Mouse (Mus musculus): ENCODE results near the gene Micall1. TPM values are rescaled to one million over a fixed set of nuclear protein-coding genes. Genes with fewer than 3 reads are reported as not detected.

Micall1 gene
- polyA plus RNA-seq, 1 experiment = 20.7 TPM

GRCm38 (mm10) chr15:79068416-79068815 is 40.3 kb upstream of the Micall1 start:
- H3K27ac ChIP-seq (ENCODE audit: control insufficient read depth, insufficient read depth, low read depth, low read length, poor library complexity) = no peak overlapping the region
- TF ChIP-seq CTCF (IDR thresholded peaks at IDR 0.05; ENCODE audit: control insufficient read depth, insufficient read depth, low read length) (no peak), POLR2A (IDR thresholded peaks at IDR 0.05; ENCODE audit: borderline replicate concordance, control insufficient read depth, low read depth, low read length) (no peak)
- no peak overlapping the region for H3K4me3 ChIP-seq (replicated peaks; ENCODE audit: control insufficient read depth, low read depth, low read length)
- H3K4me1 ChIP-seq (ENCODE audit: control insufficient read depth, insufficient read depth, low read length) = peaks cover 2% of the 10 kb centered on the region; the same call in 1 of the 2 replicates
- 80% methylated on average over 3 of the region's 3 CpGs for WGBS

- H3K27ac ChIP-seq (ENCODE audit: control insufficient read depth, insufficient read depth, low read depth, low read length, poor library complexity) = no peak overlapping the region
- no peaks in the 10 kb centered on the region; the same call in 1 of the 2 replicates for H3K4me1 ChIP-seq (ENCODE audit: control insufficient read depth, insufficient read depth, low read length)
- H3K4me3 ChIP-seq (replicated peaks; ENCODE audit: control insufficient read depth, low read depth, low read length) = no peak overlapping the region
- WGBS = 62% methylated on average over 5 of the region's 5 CpGs
- TF ChIP-seq CTCF (IDR thresholded peaks at IDR 0.05; ENCODE audit: control insufficient read depth, insufficient read depth, low read length) (peak; percentile 57), POLR2A (IDR thresholded peaks at IDR 0.05; ENCODE audit: borderline replicate concordance, control insufficient read depth, low read depth, low read length) (no peak)
These were observed 37.3 kb upstream of the Micall1 start for GRCm38 (mm10) chr15:79071117-79072039.

DNA sequence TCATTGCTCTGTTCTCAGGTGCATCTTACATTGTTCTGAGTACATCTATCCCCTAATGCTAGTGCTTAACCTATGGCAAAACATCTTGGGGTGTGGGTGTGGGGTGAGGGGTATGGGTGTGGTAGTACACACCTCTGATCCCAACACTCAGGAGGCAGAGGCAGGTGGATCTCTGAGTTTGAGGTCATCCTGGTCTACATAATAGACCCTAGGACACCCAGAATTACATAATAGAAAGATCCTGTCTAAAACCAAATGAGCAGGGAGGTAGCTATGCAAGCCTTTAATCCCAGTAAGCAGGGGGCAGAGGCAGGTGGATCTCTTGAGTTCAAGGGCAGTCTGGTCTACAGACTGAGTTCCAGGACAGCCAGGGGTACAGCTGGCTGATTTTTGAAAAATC is 34.9 kb upstream of the Micall1 start:
- no peak for TF ChIP-seq CTCF (IDR thresholded peaks at IDR 0.05; ENCODE audit: control insufficient read depth, insufficient read depth, low read length)
- no peak for TF ChIP-seq POLR2A (IDR thresholded peaks at IDR 0.05; ENCODE audit: borderline replicate concordance, control insufficient read depth, low read depth, low read length)
- no peak overlapping the region for H3K27ac ChIP-seq (ENCODE audit: control insufficient read depth, insufficient read depth, low read depth, low read length, poor library complexity)
- H3K4me3 ChIP-seq (replicated peaks; ENCODE audit: control insufficient read depth, low read depth, low read length) = no peak overlapping the region
- no peaks in the 10 kb centered on the region; the same call in 1 of the 2 replicates for H3K4me1 ChIP-seq (ENCODE audit: control insufficient read depth, insufficient read depth, low read length)

GRCm38 (mm10) chr15:79074446-79074845 is 34.3 kb upstream of the Micall1 start:
- Histone ChIP-seq H3K4me1 (ENCODE audit: control insufficient read depth, insufficient read depth, low read length) (no peaks in the 10 kb centered on the region; the same call in 1 of the 2 replicates), H3K27ac (ENCODE audit: control insufficient read depth, insufficient read depth, low read depth, low read length, poor library complexity) (no peak overlapping the region), H3K4me3 (replicated peaks; ENCODE audit: control insufficient read depth, low read depth, low read length) (no peak overlapping the region)
- no peak for TF ChIP-seq CTCF (IDR thresholded peaks at IDR 0.05; ENCODE audit: control insufficient read depth, insufficient read depth, low read length)
- TF ChIP-seq POLR2A (IDR thresholded peaks at IDR 0.05; ENCODE audit: borderline replicate concordance, control insufficient read depth, low read depth, low read length) = no peak
- 34% methylated on average over 10 of the region's 10 CpGs for WGBS

- peak within 1 kb of the TSS; percentile 93 for H3K4me3 ChIP-seq (replicated peaks; ENCODE audit: control insufficient read depth, low read depth, low read length)
- H3K27ac ChIP-seq (ENCODE audit: control insufficient read depth, insufficient read depth, low read depth, low read length, poor library complexity) = peak within 1 kb of the TSS; percentile 27
- no peaks in the 10 kb centered on the region; the same call in 1 of the 2 replicates for H3K4me1 ChIP-seq (ENCODE audit: control insufficient read depth, insufficient read depth, low read length)
- no peak for TF ChIP-seq CTCF (IDR thresholded peaks at IDR 0.05; ENCODE audit: control insufficient read depth, insufficient read depth, low read length)
- peak; percentile 65; the same call in 1 of the 2 replicates for TF ChIP-seq POLR2A (IDR thresholded peaks at IDR 0.05; ENCODE audit: borderline replicate concordance, control insufficient read depth, low read depth, low read length)
- WGBS = under 1% methylated on average over 49 of the region's 49 CpGs
These were observed 33.7 kb upstream of the Micall1 start, which contains the start of gene Eif3l for GRCm38 (mm10) chr15:79074913-79075532. Gene Eif3l, plus strand, starts transcription at chr15:79075179.

DNA sequence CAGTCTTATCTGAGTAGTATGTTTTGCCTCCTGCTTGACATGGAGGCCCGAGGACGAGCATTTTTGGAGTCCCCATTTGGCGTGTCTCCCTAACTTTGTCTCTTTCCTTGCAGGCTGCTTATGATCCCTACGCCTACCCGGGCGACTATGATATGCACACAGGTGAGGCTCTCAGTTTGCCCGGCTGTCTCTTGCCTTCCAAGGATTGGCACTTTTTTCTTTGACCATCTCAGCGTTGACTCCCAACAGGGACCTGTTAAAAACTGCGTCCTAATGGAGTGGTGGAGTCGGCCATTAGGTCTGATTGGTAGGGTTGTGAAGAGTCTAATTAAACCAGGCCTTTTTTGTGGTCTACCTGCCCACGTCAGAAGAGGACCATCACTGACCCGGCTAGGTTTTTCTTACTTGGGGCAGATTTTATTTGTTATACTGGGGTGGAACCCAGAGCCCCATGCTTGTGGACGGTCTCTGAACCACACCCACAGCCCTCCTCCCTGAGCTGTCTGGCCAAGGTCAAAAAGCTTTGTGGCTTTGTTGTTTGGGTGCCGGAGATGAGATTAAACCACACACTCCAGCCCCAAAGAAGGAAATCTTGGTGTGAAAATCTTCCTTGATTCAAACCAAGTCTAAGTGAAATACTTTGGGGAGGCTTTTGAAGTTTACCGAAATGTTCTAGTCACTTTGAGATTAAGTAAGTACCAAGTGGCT is 32.9 kb upstream of the Micall1 start:
- TF ChIP-seq CTCF (IDR thresholded peaks at IDR 0.05; ENCODE audit: control insufficient read depth, insufficient read depth, low read length) (no peak), POLR2A (IDR thresholded peaks at IDR 0.05; ENCODE audit: borderline replicate concordance, control insufficient read depth, low read depth, low read length) (no peak)
- Histone ChIP-seq H3K27ac (ENCODE audit: control insufficient read depth, insufficient read depth, low read depth, low read length, poor library complexity) (0 out of 2 replicates have a peak overlapping the region, but pooled peaks have one; percentile 9), H3K4me1 (ENCODE audit: control insufficient read depth, insufficient read depth, low read length) (no peaks in the 10 kb centered on the region; the same call in 1 of the 2 replicates), H3K4me3 (replicated peaks; ENCODE audit: control insufficient read depth, low read depth, low read length) (peak overlapping the region; percentile 93)
- WGBS = 26% methylated on average over 15 of the region's 15 CpGs

DNA sequence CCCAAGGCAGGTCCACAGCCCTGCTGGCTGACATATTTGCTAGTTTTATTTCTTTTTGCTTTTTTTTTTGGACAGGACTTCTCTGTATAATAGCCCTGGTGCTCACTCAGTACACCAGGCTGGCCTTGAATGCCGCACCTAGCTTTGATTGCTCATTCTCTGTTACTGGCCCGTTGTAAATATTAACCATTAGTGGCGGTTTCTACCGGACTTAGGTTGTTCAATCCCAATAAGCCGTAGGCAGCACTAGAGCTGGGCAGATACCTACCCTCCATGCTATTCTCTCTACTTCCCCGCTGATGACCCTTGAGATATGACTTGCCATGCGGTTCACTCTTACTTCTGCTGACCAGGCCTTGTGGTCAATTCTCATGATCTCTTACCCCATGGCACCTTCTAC is 29.1 kb upstream of the Micall1 start:
- H3K4me3 ChIP-seq (replicated peaks; ENCODE audit: control insufficient read depth, low read depth, low read length) = no peak overlapping the region
- no peaks in the 10 kb centered on the region; the same call in 1 of the 2 replicates for H3K4me1 ChIP-seq (ENCODE audit: control insufficient read depth, insufficient read depth, low read length)
- 95% methylated on average over 7 of the region's 7 CpGs for WGBS
- H3K27ac ChIP-seq (ENCODE audit: control insufficient read depth, insufficient read depth, low read depth, low read length, poor library complexity) = no peak overlapping the region
- TF ChIP-seq CTCF (IDR thresholded peaks at IDR 0.05; ENCODE audit: control insufficient read depth, insufficient read depth, low read length) (no peak), POLR2A (IDR thresholded peaks at IDR 0.05; ENCODE audit: borderline replicate concordance, control insufficient read depth, low read depth, low read length) (no peak)

Measured in bone marrow, adult 2 months (tissue).